Mouse (Mus musculus): ENCODE measurements around the gene Osbpl5. TPM values are rescaled to one million over a fixed set of nuclear protein-coding genes. Genes with fewer than 3 reads are reported as not detected.

The Osbpl5 gene
- polyA plus RNA-seq, 2 experiments from 2014 or later = 17.2 to 31.0 TPM

DNA sequence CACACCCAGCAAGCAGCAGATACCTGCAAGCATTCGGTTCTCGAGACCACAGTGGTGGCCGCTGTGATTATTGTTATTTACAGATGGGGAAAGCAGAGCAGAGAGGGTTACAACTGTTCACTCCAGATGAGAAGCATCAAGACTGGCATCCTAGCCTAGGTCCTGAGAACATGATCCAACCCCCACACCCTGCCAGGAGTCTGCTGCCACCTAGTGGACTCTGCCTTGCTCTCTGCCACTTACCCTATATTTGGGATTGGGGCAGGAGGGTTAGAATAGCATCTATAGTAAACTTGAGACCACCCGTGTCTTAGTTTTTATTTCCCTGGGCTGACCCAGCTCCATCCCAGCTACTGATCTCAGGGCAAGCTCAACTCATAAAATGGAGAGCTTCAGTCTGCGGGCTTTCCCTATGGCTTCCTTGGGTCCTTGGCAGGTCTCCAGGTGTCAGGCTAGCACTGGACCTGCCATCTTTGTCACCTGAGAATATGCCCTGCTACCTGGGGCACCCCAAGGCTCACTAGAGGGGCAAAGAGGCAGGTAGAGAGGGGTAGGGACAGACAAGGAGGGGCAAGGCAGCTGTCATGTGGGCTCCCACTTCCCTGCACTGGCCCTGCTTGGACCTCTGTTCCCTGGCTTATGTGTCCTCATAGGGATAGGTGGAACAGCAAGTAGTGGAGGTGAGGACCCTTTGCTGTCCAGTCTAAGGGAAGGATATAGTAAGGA, 2.6 kb downstream of the Osbpl5 start:
- no peak for ATAC-seq

DNA sequence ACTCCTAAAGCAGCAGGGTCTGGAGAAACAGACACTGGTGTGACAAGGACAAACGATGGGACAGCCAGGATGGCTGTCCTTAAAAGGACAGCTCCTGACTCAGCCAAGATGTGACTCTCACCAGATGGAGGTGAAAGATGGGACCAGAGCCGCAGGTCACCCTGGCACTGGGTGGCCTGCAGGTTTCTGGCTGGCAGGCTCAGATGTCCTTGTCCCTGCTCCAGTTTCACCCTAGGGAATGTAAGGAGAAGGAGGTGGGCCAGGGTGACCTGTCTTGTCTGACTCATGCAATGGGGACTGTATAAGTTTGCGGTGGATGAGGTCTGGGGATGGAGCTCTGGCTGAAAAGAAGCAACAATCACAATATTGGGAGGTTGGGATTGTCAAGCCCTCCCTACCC, 4.2 kb downstream of the Osbpl5 start:
- no peak for ATAC-seq

DNA sequence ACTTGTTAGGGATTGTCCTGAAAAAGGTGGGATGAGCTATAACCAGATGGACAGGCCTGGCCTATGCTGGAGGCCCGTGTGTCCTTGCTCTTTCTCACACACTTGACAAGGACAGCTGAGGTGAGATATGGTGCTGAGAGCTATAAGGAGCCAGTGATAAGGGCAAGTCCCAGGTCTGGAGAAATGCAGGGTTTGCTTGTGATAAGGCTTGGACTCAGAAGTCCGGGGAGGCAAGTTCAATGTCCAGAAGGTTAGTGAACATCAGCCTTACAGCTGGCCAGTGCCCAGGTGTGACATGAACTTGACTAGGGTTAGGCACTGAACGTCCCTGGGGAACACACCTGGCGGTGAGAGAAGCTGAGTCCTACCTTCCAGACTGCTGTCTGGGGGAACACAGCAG, 4.7 kb downstream of the Osbpl5 start:
- no peak for ATAC-seq

DNA sequence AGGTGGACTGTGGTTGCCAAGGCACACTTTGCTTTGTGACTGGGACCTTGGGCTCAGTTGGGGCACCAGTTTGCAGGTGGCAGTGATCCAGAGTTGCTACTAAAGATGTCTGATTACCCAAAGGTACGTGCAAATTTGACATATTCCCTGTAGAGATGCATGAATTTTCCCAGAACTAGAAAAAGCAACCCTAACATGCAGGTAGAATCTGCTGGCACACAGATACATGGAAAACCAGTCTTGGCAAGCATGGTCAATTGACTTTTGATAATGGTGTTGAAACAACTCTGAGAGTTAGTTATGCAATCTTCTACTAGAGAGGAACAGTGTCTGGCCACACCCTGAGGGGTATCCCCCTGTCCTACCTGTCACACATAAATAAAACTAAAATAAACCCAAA, 5.4 kb downstream of the Osbpl5 start:
- ATAC-seq = no peak

DNA sequence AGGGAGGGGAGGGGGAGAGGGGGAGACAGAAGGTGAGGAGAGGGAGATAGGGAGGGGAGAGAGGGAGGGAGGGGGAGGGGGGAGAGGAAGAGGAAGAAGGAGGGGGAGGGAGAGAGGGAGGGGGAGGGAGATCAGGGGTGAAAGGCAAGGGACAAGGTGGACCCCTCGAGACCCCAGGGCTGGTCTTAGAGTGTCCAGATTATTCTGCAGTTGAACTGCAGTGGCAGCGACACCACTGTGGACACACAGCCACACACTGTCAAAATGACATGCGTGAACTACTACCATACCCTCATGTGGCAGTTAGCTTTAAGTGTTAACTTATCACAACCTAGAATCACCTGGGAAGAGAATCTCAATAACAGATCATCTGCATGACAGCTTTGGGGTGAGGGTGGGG, 7.7 kb downstream of the Osbpl5 start:
- no peak for ATAC-seq

DNA sequence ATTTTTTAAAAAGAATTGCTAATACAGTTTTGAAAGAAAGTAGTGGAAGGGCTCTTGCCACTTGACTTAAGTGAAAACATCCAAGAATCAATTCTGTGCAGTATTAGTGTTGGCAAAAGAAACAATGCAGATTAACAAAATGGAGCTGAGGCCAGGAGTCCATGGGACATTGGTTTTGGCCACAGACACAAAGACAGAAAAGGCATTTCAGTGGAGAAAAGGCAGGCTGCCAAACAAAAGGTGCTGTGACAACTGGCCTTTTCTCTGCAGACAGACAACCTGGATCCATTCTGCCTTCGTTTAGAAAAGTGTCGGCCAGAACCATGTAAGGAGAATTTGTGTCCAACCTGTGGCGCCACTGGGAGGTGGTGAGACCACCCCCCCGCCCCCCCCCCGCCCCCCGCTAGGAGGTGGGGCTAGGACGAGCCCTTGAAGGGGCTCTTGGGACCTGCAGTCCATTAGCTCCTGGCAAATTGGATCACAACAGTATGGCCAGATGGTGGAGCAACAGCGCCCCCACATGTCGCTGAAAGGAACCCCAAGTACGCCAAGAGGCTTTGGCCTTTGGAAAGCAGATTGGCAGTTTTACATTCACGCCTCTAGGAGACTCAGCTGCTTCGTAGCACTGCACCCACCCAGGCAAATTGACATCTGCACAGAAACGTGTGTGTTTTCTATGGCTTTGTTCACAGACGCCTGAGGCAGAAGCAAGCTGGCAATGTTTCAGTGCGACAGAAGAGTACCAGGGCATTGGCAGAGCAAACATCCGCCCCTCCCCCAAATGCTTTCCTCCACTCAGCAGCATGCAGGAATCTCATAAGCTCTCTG, 8.5 kb downstream of the Osbpl5 start:
- ATAC-seq = peak; percentile 98

DNA sequence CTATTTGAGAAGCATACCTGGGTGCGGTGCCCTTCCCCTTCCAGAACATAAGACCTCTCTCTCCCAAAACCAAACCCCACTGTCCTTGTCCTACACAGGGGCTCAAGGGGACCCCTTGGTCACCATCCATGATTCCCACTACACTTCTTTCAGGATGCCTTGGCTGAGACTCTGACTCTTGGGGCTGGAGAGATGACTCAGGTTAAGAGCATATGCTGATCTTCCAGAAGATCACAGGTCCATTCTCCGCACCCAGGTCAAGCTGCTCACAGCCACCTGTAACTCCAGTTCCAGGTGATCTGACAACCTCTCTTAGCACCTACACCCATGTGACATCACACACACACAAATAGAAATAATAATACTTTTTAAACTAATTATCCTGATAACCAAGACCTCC, 16.1 kb downstream of the Osbpl5 start:
- ATAC-seq = no peak

DNA sequence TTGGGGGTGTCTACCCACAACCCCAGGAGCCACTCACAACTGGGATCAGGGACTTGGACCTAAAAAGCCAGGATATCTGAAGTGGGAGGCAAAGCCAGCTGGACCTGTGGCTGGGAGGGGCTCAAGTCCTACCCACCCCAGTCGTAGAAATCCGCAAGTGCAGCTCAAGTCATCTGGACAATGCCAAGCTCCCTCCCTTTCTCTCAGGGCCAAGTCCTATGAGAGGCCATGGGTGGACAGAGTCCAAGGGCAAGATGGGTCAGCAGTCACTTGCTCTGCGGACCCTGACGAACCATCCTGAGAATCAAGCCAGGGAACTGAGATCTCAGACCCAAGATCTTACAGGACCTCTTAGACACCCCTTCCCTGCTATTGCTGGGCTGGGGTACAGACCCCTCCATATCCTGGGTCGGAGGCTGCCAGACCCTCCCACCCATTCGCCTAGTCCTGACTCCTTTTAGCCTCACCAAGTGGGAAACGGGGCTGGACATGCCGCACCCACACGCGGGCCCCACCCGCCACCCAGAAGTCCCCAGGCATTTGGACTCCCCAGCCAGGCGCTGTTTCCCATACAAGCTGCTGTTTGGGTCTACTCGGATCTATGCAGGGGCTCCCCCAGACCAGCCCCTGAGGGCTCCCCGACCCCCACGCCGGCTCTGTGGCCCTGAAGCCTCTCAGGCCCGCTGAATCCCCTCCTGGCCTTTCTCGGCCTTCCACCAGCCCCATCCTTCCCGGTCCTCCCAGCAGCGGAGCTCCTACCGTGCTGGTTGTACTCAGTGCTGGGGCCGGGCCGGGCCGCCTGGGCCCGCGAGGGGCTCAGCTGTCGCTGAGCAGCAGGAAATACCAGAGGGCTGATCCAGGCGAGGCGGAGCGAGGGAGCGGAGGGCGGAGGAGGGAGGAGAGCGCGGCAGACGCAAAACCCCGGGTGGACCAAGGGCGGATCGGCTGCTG, 17.0 kb downstream of the Osbpl5 start:
- peak; percentile 98 for ATAC-seq

DNA sequence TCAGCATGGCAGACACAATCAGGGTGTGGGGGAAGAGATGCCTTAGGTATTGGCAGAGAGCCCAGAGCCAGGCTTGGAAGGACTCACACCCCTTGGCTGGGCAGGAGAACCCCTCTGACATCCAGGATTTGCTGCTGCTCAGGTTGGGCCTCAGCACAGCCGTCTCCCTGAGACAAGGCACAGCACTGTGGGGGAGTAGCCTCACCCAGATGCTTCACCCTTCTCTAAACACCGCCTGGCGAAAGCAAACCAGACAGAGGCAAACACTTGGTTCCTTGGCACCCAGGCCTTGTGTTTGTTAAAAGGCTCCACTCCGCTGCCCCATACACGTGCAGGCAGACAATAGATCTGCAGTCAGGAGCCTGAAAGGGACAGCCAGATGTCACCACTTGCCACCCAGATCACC, 18.2 kb downstream of the Osbpl5 start:
- no peak for ATAC-seq

DNA sequence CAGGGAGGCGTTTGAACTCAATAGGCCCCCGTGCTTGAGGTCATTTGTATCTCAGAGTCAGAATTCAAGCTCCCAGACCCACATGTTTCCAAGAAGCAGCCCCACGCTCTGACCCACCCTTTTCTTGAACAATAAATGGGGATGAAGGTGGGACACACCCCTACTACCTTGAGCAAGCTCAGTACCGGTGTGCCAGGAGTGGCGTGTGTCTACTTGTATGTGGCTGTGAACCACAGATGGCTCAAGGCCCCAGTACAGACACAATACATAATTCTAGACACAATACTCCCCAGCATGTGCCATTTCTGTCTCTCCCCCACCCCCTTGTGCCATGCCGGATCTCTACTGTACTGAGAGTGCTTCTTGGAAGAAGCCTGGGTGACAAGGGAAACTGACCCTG, 18.6 kb downstream of the Osbpl5 start:
- ATAC-seq = no peak

DNA sequence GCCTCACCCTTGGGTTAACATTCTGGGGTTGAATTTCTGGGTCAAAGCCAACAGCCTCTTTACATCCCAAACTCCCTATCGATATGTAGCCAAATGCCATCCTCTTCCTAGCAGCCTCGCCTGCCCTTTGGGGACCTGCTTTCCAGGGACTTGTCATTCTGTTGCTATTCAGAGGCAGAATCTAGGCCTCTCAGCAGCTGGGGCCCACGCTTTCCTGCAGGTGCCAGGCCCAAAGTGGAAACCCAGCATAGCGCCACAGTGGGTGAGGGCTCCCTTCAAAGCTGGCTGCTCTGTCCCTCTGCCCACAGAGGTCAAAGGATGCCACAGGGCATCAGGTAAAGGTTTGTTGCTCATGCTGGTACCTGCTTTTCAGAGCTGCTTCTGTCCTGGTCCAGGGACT, 23.0 kb downstream of the Osbpl5 start:
- no peak for ATAC-seq

DNA sequence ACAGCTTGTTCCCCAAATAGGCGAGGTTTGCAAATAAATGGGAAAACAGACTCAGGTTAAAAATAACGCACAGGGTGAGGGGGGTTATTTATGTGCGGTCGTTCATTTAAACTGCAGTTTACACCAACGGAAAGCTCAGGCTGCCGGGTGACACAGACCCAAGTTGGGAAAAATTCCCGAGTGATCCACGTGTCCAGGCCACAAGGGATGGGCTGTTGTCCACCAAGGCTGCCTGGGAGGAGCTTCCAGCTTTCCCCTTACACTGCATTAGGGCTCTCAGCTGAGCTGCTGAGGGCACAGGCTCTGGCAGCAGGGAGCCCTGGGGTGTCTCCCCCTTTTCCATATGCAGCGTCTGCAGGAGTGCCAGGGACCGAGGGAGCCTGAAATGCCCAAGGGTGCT, 26.9 kb downstream of the Osbpl5 start:
- ATAC-seq = no peak

DNA sequence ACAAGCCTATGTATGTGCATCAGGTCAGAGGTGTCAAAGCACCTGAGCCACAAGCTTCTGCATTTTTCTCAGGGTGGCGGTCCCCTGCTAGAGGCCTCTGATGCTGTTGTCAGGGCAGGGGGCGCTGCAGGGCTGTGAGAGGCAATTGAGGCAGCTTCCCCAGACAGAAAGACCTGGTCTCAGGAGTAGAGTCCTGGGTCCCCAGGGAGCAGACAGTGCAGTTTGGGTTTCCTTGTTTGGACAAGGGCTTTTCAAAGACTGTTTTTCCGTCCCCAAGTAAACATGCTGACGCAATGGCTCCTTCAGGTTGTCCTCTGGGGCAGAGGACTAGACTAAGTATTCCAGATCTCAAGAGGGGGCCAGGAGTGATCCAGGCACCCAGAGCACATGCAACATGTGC, 30.4 kb downstream of the Osbpl5 start:
- no peak for ATAC-seq

DNA sequence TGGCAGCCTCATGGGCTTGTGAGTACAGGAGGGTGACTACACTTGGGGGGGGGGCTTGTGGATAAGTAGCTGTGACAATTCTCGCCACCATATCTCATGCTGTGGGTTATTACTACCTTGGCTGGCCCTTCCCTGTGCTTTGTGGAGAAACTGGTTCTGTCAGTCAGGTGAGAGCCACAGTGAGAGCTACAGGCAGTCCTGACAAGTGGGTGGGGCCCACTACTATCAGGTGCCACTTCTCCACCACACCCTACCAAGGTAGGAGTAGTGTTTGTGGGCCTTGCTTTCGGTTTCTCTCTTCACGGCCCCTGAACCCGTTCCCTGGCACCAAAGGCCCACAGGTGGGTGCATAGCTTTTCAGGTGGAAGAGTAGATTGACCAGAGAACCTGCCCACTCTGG, 32.9 kb downstream of the Osbpl5 start:
- ATAC-seq = no peak

DNA sequence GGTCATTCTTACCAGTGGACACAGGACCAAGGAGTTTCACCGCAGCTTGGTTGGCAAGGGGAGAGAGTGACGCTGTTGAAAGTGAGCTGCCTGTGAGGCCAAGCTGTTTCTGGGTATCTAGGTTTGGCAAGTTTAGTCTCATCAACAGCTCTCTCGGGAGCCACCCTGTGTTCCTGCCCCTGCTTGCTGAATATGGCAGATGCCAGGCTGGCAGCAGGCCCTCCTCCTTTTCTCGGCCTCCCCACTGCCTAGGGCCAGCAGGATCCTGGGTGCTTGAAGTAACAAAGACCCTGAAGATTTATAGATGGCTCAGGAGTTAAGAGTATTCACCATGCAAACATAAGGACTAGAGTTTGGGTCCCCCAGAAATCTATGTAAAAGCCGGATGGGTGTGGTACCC, 34.1 kb downstream of the Osbpl5 start:
- ATAC-seq = no peak

DNA sequence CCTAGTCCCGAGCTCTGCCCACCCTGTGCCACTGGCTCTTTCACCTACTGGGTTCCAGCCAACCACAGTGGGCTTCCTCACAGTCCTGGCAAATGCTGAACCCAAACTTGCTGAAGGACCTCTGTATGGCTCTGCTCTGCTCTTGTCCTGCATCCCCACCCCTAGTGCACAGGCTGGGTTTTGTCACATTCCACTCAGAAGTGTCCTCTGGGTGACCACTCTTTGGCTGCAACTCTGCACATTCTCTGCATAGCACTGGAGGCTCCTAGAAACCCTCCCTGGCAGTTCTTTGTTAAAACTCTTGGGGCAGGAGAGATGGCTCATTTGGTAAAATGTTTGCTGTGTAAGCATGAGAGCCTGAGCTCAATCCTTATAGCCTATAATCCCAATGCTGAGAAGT, 39.0 kb downstream of the Osbpl5 start:
- ATAC-seq = no peak

DNA sequence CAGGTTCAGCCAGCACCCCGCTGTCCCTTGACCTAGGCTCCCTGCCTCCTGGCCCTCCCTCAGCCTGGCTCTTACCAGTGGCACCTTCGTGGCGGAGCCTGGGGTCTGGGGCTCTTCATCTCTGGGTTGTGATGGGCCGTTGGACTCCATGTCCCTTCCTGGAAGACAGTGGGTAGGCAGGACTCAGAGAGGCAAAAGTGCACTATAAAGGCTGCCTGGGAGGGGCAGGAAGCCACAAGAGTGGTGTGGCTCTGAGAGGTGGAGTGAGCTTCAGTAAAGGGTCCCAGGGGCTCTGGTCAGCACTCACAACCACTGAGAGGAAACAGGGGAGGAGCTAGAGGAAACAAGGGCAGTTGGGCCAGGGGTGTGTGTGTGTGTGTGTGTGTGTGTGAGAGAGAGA, 43.4 kb downstream of the Osbpl5 start:
- peak; percentile 27 for ATAC-seq

DNA sequence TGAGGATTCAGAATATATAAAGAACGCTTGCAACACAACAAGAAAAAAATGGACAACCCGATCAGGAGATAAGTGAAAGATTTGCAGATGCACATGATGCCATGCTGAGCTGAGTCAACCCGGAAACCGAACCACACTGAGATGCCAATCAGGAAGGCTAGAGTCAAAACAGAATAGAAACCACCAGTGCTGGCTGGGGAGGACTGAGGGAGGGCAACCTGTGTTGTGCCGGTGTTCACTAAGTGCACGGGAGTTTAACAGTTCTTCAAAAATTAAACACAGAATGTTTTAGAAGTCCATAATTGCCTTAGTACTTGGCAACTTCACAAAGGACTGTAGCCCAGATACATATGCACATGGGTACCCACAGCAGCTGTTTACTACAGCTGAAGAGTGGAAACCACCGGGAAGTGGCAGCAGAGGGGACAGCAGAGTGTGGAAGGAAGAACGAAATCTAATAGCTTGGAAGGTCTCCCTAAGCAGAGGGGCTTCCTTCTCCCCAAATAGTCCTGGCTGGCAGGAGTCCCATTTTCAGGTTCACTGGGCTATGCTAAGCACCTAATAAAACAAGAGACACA, 43.9 kb downstream of the Osbpl5 start:
- ATAC-seq = peak; percentile 96

DNA sequence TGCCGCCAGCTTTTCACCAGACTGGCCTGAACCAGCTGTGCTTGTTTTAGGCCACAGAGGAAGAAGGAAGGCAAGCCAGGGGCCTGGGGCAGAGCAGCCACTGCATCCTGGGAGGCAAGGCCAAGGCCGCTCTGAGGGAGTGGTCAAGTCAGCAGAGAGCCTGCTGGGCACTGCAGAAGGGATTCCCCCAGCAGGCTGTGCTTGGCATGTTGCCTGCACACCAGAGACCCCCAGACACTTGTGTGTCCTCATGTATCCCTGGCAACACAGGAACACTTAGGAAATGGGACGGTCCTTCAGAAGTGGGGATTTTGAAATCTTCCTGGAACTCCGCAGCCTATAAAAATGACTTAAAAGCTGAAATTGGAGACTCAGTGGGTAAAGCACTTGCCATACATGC, 44.8 kb downstream of the Osbpl5 start:
- no peak for ATAC-seq

DNA sequence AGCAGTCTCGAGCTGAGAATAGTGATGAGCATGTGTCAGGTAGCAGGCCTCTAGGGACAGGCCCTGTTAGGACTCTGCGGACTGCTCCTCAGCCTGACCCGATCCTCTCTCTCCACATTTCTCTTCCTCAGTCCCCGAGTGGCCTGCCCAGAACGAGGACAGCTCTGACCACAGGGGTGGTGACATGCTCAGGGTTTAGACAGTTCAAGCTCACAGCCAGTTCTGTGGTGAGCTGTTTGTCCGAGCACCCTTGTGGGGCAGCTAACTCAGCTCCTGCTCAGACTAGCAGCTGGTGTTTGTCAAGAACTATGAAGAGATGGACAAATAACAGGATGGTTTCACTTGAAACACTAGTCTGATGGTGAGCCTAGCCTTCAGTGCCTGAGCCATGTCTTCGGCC, 45.4 kb downstream of the Osbpl5 start:
- ATAC-seq = no peak

DNA sequence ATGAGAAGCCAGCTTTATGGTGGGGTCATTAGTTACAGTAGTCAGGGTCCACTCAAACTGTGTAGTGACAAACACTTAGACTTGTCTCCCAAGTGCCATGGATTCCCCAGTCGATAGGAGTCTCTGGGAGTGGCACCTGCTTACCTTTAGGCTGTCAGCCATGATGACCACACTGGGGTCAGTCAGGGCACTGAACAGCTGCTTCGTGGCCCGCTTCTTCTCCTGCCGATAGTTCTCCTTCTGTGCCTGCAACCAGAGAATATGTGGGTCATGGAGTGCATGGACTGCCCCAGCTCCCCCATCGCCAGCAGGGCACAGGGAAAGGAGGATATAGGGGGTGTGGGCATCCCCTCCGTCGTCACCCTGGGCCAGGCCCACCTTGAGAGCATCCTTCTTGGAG, 47.4 kb downstream of the Osbpl5 start:
- ATAC-seq = no peak

DNA sequence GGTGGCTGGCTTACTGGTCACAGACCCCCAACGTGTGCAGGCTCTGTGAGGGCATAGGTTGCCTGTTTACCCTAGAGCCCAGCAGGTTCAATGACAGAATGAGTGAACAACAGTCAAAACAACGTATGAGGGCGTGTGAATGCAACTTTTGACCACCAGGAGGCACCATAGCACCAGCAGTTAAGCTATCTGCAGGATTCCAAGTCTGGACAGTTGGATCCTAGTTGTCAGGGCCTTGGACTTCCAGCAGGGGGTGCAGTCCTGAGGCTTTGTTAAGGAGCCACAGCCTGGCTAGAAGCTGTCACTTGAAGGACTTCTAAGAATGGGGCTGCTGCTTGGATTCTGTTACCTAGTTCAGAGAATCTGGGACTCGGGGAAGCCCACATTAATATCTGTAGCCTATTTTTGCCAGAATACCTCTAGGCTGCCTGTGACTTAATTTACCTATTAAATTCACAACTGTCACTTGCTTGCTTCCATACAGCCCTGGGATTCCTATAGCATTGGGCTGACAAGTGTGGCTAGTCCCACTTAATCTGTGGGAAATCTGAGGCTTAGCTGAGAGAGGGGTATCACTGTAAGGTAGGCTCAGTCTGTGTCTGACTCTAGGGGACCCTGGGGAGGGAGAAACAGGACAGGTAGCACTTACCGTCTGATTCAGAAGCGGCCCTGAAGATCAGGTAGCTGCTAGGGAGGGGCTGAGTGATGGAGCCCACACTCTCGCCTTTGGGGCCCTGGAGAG, 49.9 kb downstream of the Osbpl5 start:
- peak; percentile 97 for ATAC-seq
